Mouse (Mus musculus) bone marrow, adult 2 months (tissue): Measurements from ENCODE around the gene Gsap. TPM values are rescaled to one million over a fixed set of nuclear protein-coding genes. Genes with fewer than 3 reads are reported as not detected.
"Not testable (repeated sequence)": the region's sequence is repeated elsewhere in the genome, so short reads cannot be mapped to it uniquely, and the experiment has no call there.

Experiments used
- H3K27ac ChIP-seq: fragments of 200-500 bp; 2 replicates; pipeline ENCODE4 v1.5.1; 2012; ENCODE audit warnings: low read depth, mild to moderate bottlenecking, control low read depth, inconsistent platforms, low read length; ENCODE audit not compliant: control insufficient read depth, poor library complexity, insufficient read depth
- H3K4me1 ChIP-seq: fragments of 200-500 bp; 2 replicates; pipeline ENCODE4 v1.6.1; 2011; ENCODE audit warnings: low read length; ENCODE audit not compliant: control insufficient read depth, insufficient read depth
- H3K4me3 ChIP-seq: fragments of 200-500 bp; replicated peaks from 2 replicates; pipeline ENCODE3; 2011; ENCODE audit warnings: mild to moderate bottlenecking, low read depth, low read length, control low read depth; ENCODE audit not compliant: control insufficient read depth
- CTCF ChIP-seq: fragments of 200-500 bp; IDR thresholded peaks from 2 replicates; pipeline ENCODE4 v1.5.1; 2011; ENCODE audit warnings: low read length, control low read depth; ENCODE audit not compliant: control insufficient read depth, insufficient read depth
- POLR2A ChIP-seq: fragments of 200-500 bp; IDR thresholded peaks from 2 replicates; pipeline ENCODE4 v1.6.1; 2011; ENCODE audit warnings: low read depth, mild to moderate bottlenecking, control low read depth, low read length, borderline replicate concordance; ENCODE audit not compliant: control insufficient read depth
- WGBS: fragments of 180-500 bp; shearing (Covaris S2); methylation state at CpG from one replicate; pipeline ENCODE4 v1.1.7; 2018; 5-methylcytosine and 5-hydroxymethylcytosine counted together
- polyA plus RNA-seq: library from polyadenylated mRNA; stranded (reverse); fragments of >200 nt; gene quantifications from 2 replicates; pipeline ENCODE4 v1.2.4, GENCODE M21; 2011; ENCODE audit warnings: low replicate concordance; ENCODE audit not compliant: missing spikeins, insufficient read depth, insufficient read length

Gene Gsap
- polyA plus RNA-seq, 1 experiment, result 16.2 TPM

DNA sequence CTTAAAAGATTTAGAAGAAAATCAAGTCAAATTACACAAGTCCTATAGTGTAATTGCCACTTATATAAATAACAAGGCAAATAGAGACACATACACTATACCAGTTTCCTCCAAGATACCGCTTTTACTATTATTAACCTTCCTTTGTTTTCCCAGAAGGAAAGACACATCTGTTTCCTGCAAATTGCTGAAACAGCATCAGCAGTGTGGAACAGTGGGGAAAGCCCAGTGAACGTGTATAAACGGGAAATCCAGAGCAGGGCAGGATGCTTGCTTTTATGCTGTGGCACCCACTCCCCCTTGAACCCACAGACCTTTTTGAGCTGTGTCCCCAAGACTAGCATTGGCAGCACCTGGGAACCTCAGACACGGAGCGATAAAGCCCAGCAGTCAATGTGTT is 15.2 kb upstream of the Gsap start:
- TF ChIP-seq POLR2A, result no peak
- TF ChIP-seq CTCF, result no peak
- Histone ChIP-seq H3K4me1 (no peaks in the 10 kb centered on the region), H3K27ac (no peak overlapping the region), H3K4me3 (no peak overlapping the region)
- WGBS, result 76% methylated on average over 5 of the region's 5 CpGs

DNA sequence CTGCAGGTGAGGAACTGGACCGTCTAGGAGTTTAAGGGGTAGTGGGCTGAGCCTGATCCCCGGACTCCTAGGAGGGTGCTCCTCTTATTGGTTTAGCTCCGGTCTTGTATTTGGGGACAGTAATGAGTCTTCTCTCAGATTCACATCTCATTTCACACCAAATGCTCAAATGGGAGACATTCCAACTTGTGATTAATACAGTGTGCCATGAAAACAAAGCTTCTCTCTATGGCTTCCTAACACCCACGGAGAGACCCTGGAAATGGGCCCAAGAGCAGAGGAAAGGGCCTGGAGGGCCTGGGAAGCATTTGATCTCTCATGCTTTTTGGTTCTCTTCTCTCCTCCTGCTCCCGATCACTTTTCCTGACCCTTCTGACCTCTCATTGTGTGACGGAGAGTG is 14.7 kb upstream of the Gsap start:
- Histone ChIP-seq H3K4me1 (no peaks in the 10 kb centered on the region), H3K4me3 (no peak overlapping the region), H3K27ac (no peak overlapping the region)
- TF ChIP-seq POLR2A (no peak), CTCF (no peak)
- WGBS, result 72% methylated on average over 6 of the region's 6 CpGs

- H3K27ac ChIP-seq, result no peak overlapping the region
- WGBS, result 74% methylated on average over 3 of the region's 3 CpGs
- H3K4me3 ChIP-seq, result no peak overlapping the region
- TF ChIP-seq CTCF (no peak), POLR2A (no peak)
- no peaks in the 10 kb centered on the region for H3K4me1 ChIP-seq
Observed at GRCm38 (mm10) chr5:21172316-21172715, 13.7 kb upstream of the Gsap start.

DNA sequence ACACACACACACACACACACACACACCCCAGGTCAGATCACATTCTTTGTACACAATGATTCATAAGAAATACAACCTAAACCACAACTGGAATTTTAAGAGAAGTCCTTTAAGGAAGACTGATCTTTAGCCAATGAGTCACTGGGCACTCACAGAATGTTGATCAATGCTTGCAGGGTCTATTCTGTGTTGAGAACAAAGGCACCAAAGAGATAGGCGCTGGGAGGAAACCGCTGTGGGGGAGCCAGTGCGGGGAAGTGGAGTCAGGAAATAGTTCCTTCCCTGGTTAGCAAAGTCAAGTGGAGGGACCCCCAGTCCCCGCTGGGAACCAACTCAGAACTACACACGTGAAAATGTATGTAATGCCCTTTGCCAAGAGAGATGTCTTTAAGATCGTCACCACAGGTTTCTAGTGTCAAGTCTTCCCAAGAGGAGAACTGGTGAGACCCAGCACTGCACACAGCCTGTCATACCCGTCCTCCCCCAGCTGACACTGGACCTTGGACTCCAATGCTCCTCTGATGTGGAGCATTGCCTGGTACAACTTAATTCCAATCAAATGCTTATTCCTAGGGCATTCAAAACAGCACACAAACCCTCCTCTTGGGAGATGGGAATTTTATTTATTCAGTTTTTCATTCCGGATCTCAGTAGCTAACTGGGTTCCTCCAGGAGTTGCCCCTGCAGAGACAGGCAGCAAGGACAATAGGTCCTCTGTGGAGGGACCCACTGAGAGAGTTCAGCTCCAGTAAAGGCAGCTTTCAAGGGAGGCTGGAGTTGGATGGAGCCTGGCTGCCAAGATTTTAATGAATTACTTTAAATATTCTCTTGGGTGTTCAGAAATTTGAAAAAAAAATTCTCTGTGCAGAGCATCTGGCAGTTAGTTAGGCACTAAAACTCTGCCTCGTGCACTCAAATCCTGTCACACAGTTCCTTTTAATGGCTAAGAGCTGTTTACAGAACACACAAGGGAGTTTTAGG is 10.6 kb upstream of the Gsap start:
- no peak for TF ChIP-seq POLR2A
- WGBS, result 26% methylated on average over 9 of the region's 9 CpGs
- no peak overlapping the region for H3K27ac ChIP-seq
- no peak overlapping the region for H3K4me3 ChIP-seq
- H3K4me1 ChIP-seq, result no peaks in the 10 kb centered on the region

DNA sequence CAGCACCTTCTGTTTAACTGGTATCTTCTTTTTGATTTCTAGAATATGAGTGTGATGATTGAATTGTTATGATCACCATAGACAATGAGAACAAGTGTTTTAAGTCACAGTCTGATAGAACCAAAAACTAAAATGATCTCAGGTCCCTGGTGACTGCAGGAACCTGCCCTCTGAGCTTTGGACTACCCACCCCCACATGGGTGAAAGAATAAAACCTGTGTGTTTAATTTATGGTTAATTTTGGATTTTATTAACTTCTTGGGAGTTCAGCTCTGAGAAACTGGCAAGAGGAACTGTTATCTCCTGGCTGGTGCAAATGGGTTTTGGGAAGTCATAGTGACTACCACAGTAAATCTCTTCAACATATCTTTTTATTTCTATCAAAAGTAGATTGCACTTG is 6.6 kb upstream of the Gsap start:
- TF ChIP-seq POLR2A, result no peak
- TF ChIP-seq CTCF, result no peak
- H3K27ac ChIP-seq, result no peak overlapping the region
- H3K4me3 ChIP-seq, result no peak overlapping the region

DNA sequence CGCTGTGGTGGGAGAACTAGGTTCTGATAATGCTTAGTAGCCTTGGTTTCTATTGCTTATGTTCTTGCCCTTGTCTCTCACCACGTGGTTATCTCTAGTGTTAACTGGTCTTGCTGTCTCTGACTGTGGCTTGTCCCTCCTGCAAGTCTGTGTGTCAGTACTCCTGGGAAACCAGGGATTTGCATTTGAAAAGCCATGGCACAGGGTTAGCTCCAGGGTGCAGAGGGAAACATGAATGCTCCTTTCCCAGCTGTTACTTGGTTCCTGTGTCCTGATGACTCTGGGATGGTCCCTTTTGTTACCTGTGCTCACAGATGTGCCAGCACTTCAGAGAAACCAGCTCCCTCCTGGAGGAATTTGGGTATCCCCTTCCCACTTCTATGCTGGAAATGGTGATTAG is 3.0 kb upstream of the Gsap start:
- not testable (repeated sequence) for H3K4me3 ChIP-seq, H3K27ac ChIP-seq, H3K4me1 ChIP-seq
- WGBS, result 57% methylated on average over 2 of the region's 2 CpGs

More for the DNA sequence above, 6.6 kb upstream of the Gsap start:
- H3K4me1 ChIP-seq, result no peaks in the 10 kb centered on the region

DNA sequence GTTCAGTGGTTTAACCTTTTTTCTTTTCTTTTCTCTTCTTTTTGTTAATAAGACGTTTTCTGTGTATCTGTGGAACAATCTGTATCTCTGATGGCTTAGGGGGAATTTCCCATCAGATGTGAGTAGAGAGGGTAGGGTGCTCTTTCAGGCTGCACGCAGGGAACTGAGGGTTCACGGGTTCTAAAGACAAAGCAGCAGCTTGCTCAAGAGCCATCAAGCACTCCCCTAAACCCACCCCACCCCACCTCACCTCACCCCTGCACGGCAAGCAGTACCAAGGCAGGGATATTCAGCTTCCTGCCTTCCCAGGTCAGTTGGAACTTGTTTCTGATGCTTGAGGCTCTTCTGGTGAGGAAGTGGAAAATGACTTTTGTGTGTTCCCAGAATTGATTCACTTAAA is 766 bp downstream of the Gsap start:
- WGBS, result 5% methylated on average over 4 of the region's 4 CpGs
- TF ChIP-seq POLR2A (no peak), CTCF (no peak)
- Histone ChIP-seq H3K4me1 (peaks cover 2% of the 10 kb centered on the region; the same call in 1 of the 2 replicates), H3K4me3 (peak overlapping the region; percentile 63), H3K27ac (no peak overlapping the region)

DNA sequence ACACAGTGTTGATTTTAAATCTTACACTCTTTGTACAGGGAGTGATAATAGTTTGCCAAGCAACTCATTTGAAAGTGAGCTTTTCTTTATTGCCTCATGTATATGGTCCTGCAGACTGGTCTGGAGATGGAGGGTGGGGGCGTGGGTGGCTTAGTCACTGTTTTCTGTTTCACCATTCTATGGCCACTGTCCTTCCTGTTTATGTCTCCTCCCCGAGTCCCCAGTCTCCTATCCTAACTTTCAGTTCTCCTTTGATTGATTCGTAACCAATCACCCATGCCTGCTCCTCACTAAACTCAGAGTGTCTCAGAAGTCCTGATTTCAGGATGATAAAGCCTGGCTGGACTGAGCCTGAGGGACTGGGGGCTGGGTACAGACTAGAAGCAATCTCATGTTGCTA is 2.4 kb downstream of the Gsap start:
- Histone ChIP-seq H3K4me3 (peak overlapping the region; percentile 70), H3K4me1 (peaks cover 2% of the 10 kb centered on the region; the same call in 1 of the 2 replicates), H3K27ac (peak overlapping the region; percentile 70)
- TF ChIP-seq POLR2A (no peak), CTCF (no peak)
- 9% methylated on average over 3 of the region's 3 CpGs for WGBS

GRCm38 (mm10) chr5:21189036-21189435 is 3.0 kb downstream of the Gsap start:
- 8% methylated on average over 1 of the region's 1 CpGs for WGBS
- TF ChIP-seq CTCF, result no peak
- no peak for TF ChIP-seq POLR2A
- Histone ChIP-seq H3K4me1 (peaks cover 2% of the 10 kb centered on the region; the same call in 1 of the 2 replicates), H3K27ac (no peak overlapping the region; the same call in 1 of the 2 replicates), H3K4me3 (no peak overlapping the region)

GRCm38 (mm10) chr5:21189460-21189859 is 3.4 kb downstream of the Gsap start:
- Histone ChIP-seq H3K27ac (no peak overlapping the region), H3K4me1 (peaks cover 2% of the 10 kb centered on the region; the same call in 1 of the 2 replicates), H3K4me3 (no peak overlapping the region)
- WGBS, result 44% methylated on average over 3 of the region's 3 CpGs
- no peak for TF ChIP-seq POLR2A
